Mouse (Mus musculus): ENCODE results near the gene Keap1. TPM values are rescaled to one million over a fixed set of nuclear protein-coding genes. Genes with fewer than 3 reads are reported as not detected.
"Not testable (repeated sequence)": the region's sequence is repeated elsewhere in the genome, so short reads cannot be mapped to it uniquely, and the experiment has no call there.

Keap1 gene
- total and polyA plus RNA-seq, 2 experiments from 2014 or later: 67.0 to 72.7 TPM

GRCm38 (mm10) chr9:21231551-21231950 lies 7.6 kb downstream of the Keap1 start:
- 60% methylated on average over 23 of the region's 23 CpGs for WGBS
- no peak overlapping the region for H3K9ac ChIP-seq
- H3K27ac ChIP-seq (ENCODE audit: low read depth, low read length): no peak overlapping the region
- H3K36me3 ChIP-seq (ENCODE audit: insufficient read depth): peaks cover 31% of the 10 kb centered on the region
- H3K4me1 ChIP-seq (ENCODE audit: insufficient read depth): no peaks in the 10 kb centered on the region; the same call in 1 of the 2 replicates
- H3K27me3 ChIP-seq (ENCODE audit: insufficient read depth, low read length): no peaks in the 10 kb centered on the region
- ATAC-seq: no peak
- no peak overlapping the region for H3K4me2 ChIP-seq (ENCODE audit: low read depth)
- no peak for DNase-seq
- TF ChIP-seq CTCF (IDR thresholded peaks at IDR 0.05; ENCODE audit: low read depth): no peak
- H3K9me3 ChIP-seq (ENCODE audit: low read length): no peaks in the 10 kb centered on the region
- no peak overlapping the region for H3K4me3 ChIP-seq (ENCODE audit: low read depth, low read length)

GRCm38 (mm10) chr9:21227342-21227741 lies 11.8 kb downstream of the Keap1 start:
- Histone ChIP-seq H3K27me3 (ENCODE audit: insufficient read depth, low read length) (no peaks in the 10 kb centered on the region), H3K4me1 (ENCODE audit: insufficient read depth) (no peaks in the 10 kb centered on the region), H3K9ac (peak overlapping the region; percentile 40), H3K4me3 (ENCODE audit: low read depth, low read length) (peak overlapping the region; percentile 27), H3K27ac (ENCODE audit: low read depth, low read length) (no peak overlapping the region), H3K4me2 (ENCODE audit: low read depth) (peak overlapping the region; percentile 51), H3K36me3 (ENCODE audit: insufficient read depth) (peaks cover 21% of the 10 kb centered on the region), H3K9me3 (ENCODE audit: low read length) (no peaks in the 10 kb centered on the region)
- TF ChIP-seq CTCF (IDR thresholded peaks at IDR 0.05; ENCODE audit: low read depth): no peak
- 10% methylated on average over 16 of the region's 16 CpGs for WGBS
- peak; percentile 91 for ATAC-seq
- DNase-seq: peak; percentile 79

GRCm38 (mm10) chr9:21225415-21225758 lies 13.8 kb downstream of the Keap1 start:
- 23% methylated on average over 7 of the region's 7 CpGs for WGBS
- 0 out of 2 replicates have a peak overlapping the region, but pooled peaks have one; percentile 3 for H3K9ac ChIP-seq

GRCm38 (mm10) chr9:21224576-21225414 lies 14.4 kb downstream of the Keap1 start:
- no peak for TF ChIP-seq CTCF (IDR thresholded peaks at IDR 0.05; ENCODE audit: low read depth)
- Histone ChIP-seq H3K4me2 (ENCODE audit: low read depth) (peak overlapping the region; percentile 27), H3K36me3 (ENCODE audit: insufficient read depth) (peaks cover 6% of the 10 kb centered on the region), H3K27me3 (ENCODE audit: insufficient read depth, low read length) (no peaks in the 10 kb centered on the region), H3K4me3 (ENCODE audit: low read depth, low read length) (no peak overlapping the region; the same call in 1 of the 2 replicates), H3K9ac (0 out of 2 replicates have a peak overlapping the region, but pooled peaks have one; percentile 3), H3K27ac (ENCODE audit: low read depth, low read length) (no peak overlapping the region), H3K9me3 (ENCODE audit: low read length) (no peaks in the 10 kb centered on the region), H3K4me1 (ENCODE audit: insufficient read depth) (peaks cover 6% of the 10 kb centered on the region)
- ATAC-seq (no peak), DNase-seq (no peak)
- 27% methylated on average over 26 of the region's 26 CpGs for WGBS

More at GRCm38 (mm10) chr9:21225415-21225758, 13.8 kb downstream of the Keap1 start:
- DNase-seq (no peak), ATAC-seq (no peak)
- Histone ChIP-seq H3K27ac (ENCODE audit: low read depth, low read length) (no peak overlapping the region), H3K36me3 (ENCODE audit: insufficient read depth) (peaks cover 12% of the 10 kb centered on the region), H3K4me1 (ENCODE audit: insufficient read depth) (peaks cover 6% of the 10 kb centered on the region), H3K9me3 (ENCODE audit: low read length) (no peaks in the 10 kb centered on the region), H3K27me3 (ENCODE audit: insufficient read depth, low read length) (no peaks in the 10 kb centered on the region), H3K4me2 (ENCODE audit: low read depth) (peak overlapping the region; percentile 27), H3K4me3 (ENCODE audit: low read depth, low read length) (no peak overlapping the region)
- TF ChIP-seq CTCF (IDR thresholded peaks at IDR 0.05; ENCODE audit: low read depth): no peak

GRCm38 (mm10) chr9:21223906-21224305 lies 15.3 kb downstream of the Keap1 start:
- peaks cover 6% of the 10 kb centered on the region for H3K4me1 ChIP-seq (ENCODE audit: insufficient read depth)
- no peak for ATAC-seq
- no peak for TF ChIP-seq CTCF (IDR thresholded peaks at IDR 0.05; ENCODE audit: low read depth)
- no peaks in the 10 kb centered on the region; the same call in 1 of the 2 replicates for H3K36me3 ChIP-seq (ENCODE audit: insufficient read depth)
- no peak overlapping the region for H3K27ac ChIP-seq (ENCODE audit: low read depth, low read length)
- H3K9ac ChIP-seq: no peak overlapping the region
- no peak overlapping the region for H3K4me2 ChIP-seq (ENCODE audit: low read depth)
- no peak for DNase-seq
- no peaks in the 10 kb centered on the region for H3K27me3 ChIP-seq (ENCODE audit: insufficient read depth, low read length)
- H3K4me3 ChIP-seq (ENCODE audit: low read depth, low read length): no peak overlapping the region
- no peaks in the 10 kb centered on the region for H3K9me3 ChIP-seq (ENCODE audit: low read length)
- WGBS: 94% methylated on average over 6 of the region's 6 CpGs

- 98% methylated on average over 2 of the region's 2 CpGs for WGBS
- H3K4me2 ChIP-seq (ENCODE audit: low read depth); ATAC-seq; DNase-seq; H3K27me3 ChIP-seq (ENCODE audit: insufficient read depth, low read length); H3K9me3 ChIP-seq (ENCODE audit: low read length); H3K36me3 ChIP-seq (ENCODE audit: insufficient read depth); H3K9ac ChIP-seq; H3K27ac ChIP-seq (ENCODE audit: low read depth, low read length); H3K4me1 ChIP-seq (ENCODE audit: insufficient read depth); H3K4me3 ChIP-seq (ENCODE audit: low read depth, low read length): not testable (repeated sequence)
Measured at GRCm38 (mm10) chr9:21223490-21223889, 15.7 kb downstream of the Keap1 start.

- no peak overlapping the region for H3K4me3 ChIP-seq (ENCODE audit: low read depth, low read length)
- H3K4me1 ChIP-seq (ENCODE audit: insufficient read depth): peaks cover 8% of the 10 kb centered on the region
- H3K9ac ChIP-seq: no peak overlapping the region
- DNase-seq (peak; percentile 75), ATAC-seq (peak; percentile 42)
- no peaks in the 10 kb centered on the region for H3K36me3 ChIP-seq (ENCODE audit: insufficient read depth)
- no peak overlapping the region for H3K4me2 ChIP-seq (ENCODE audit: low read depth)
- WGBS: 13% methylated on average over 7 of the region's 7 CpGs
- H3K9me3 ChIP-seq (ENCODE audit: low read length): no peaks in the 10 kb centered on the region
- H3K27me3 ChIP-seq (ENCODE audit: insufficient read depth, low read length): no peaks in the 10 kb centered on the region
- no peak overlapping the region for H3K27ac ChIP-seq (ENCODE audit: low read depth, low read length)
- peak; percentile 63 for TF ChIP-seq CTCF (IDR thresholded peaks at IDR 0.05; ENCODE audit: low read depth)
Measured at GRCm38 (mm10) chr9:21221383-21221929, 17.7 kb downstream of the Keap1 start.

Data from forebrain, postnatal 0 days (tissue).